In genomic region chr1:118510996-118511395, GRCm38 (mm10) we compare ENCODE assay signal across 22 mouse cellular contexts.
A peak's percentile ranks its signal among the peaks of the same experiment; 100 is the strongest.
DNase-seq lines count a peak whose midpoint lies in the region; ATAC-seq and TF ChIP-seq lines count a peak whose summit lies in the region.
"Had no signal": no experiment of that assay in that cellular context is flagged by ENCODE, and none has a peak within 500 bp of the region (broad histone marks: within the 10 kb centered on the region; RNA-seq: fewer than 3 reads in every experiment).

No protein-coding gene starts in this region.

- no peaks in the 10 kb centered on the region for H3K9me3 ChIP-seq in heart, embryonic 13.5 days
- H3K9me3 ChIP-seq in midbrain, embryonic 14.5 days (ENCODE audit: control insufficient read depth, low read length): no peaks in the 10 kb centered on the region
- H3K9me3 ChIP-seq: embryonic facial prominence, embryonic 15.5 days; neural tube, embryonic 13.5 days had no signal

- H3K4me3 ChIP-seq in heart, adult 2 months: no peak overlapping the region
- H3K4me3 ChIP-seq in heart, embryonic 13.5 days: no peak overlapping the region
- no peak overlapping the region for H3K4me3 ChIP-seq in midbrain, embryonic 14.5 days (replicated peaks; ENCODE audit: low read depth, low read length)
- H3K4me3 ChIP-seq: embryonic facial prominence, embryonic 15.5 days; left cerebral cortex, adult 2 months; myocyte; neural tube, embryonic 13.5 days had no signal

- intact Hi-C loops in heart, postnatal 36 days (cut with DNase I): no loop called here
- intact Hi-C loops in heart, adult 2 months (cut with DNase I): no loop called here
- intact Hi-C loops in heart, postnatal 14 days (cut with DNase I): no loop called here

- 0 out of 2 replicates have a peak, but pooled peaks have one; percentile 17 for TF ChIP-seq POLR2A in heart, adult 2 months (IDR thresholded peaks at IDR 0.05; ENCODE audit: insufficient read depth, low read depth, low read length)

- DNase-seq in heart, adult 11 months: peak; percentile 97
- no peak for DNase-seq in heart, postnatal 36 days
- peak in 1 of 2 experiments; percentile 65 for DNase-seq in heart, adult 2 months
- DNase-seq in heart, postnatal 14 days: peak; percentile 29 to 52
- no peak for DNase-seq in spleen, adult 12 weeks (ENCODE audit: low spot score)
- no peak for DNase-seq in gastrocnemius, postnatal 25 days
- no peak for DNase-seq in midbrain, embryonic 14.5 days
- DNase-seq: cerebellum, adult 9-10 months; forebrain, postnatal 0 days; kidney, adult 2 months; layer of hippocampus, adult 9-11 months; lung, postnatal 4 days; retina, postnatal 1 day; right cerebral cortex, postnatal 25 days; thymus, postnatal 25 days had no signal

- no peaks in the 10 kb centered on the region; the same call in 1 of the 2 replicates for H3K79me2 ChIP-seq in heart, adult 2 months (replicated peaks; ENCODE audit: control insufficient read depth, insufficient read depth, low read length)

- H3K9ac ChIP-seq in heart, adult 2 months (ENCODE audit: low read depth, low read length): no peak overlapping the region
- H3K9ac ChIP-seq in heart, embryonic 13.5 days: no peak overlapping the region
- no peak overlapping the region for H3K9ac ChIP-seq in midbrain, embryonic 14.5 days (replicated peaks; ENCODE audit: low read length)
- H3K9ac ChIP-seq: embryonic facial prominence, embryonic 15.5 days; forebrain, postnatal 0 days; hindbrain, embryonic 14.5 days; neural tube, embryonic 13.5 days had no signal

- no peak for TF ChIP-seq CTCF in heart, adult 2 months (IDR thresholded peaks at IDR 0.05)

- peaks cover 31% of the 10 kb centered on the region for H3K36me3 ChIP-seq in heart, adult 2 months (ENCODE audit: control insufficient read depth, insufficient read depth, low read length)
- H3K36me3 ChIP-seq in heart, embryonic 13.5 days: peaks cover 100% of the 10 kb centered on the region
- H3K36me3 ChIP-seq in midbrain, embryonic 14.5 days (ENCODE audit: control insufficient read depth, insufficient read depth, low read length): peaks cover 99% of the 10 kb centered on the region

- peak; percentile 53; the same call in 1 of the 2 replicates for ATAC-seq in heart, embryonic 13.5 days (ENCODE audit: extremely low read depth, insufficient number of reproducible peaks, low FRiP score, low TSS enrichment)
- no peak for ATAC-seq in midbrain, embryonic 14.5 days (ENCODE audit: low FRiP score, low TSS enrichment)
- ATAC-seq: forebrain, postnatal 0 days had no signal

- H3K27me3 ChIP-seq in heart, adult 2 months (ENCODE audit: control insufficient read depth, insufficient read depth, low read length): no peaks in the 10 kb centered on the region
- H3K27me3 ChIP-seq in heart, embryonic 13.5 days (replicated peaks): no peaks in the 10 kb centered on the region
- no peaks in the 10 kb centered on the region for H3K27me3 ChIP-seq in midbrain, embryonic 14.5 days (ENCODE audit: control insufficient read depth, insufficient read depth, low read length)
- H3K27me3 ChIP-seq: embryonic facial prominence, embryonic 15.5 days; neural tube, embryonic 13.5 days had no signal

- peak; percentile 99 for TF ChIP-seq EP300 in heart, adult 2 months (IDR thresholded peaks at IDR 0.05; ENCODE audit: insufficient read depth, low read depth, low read length)

- peak overlapping the region; percentile 80 for H3K27ac ChIP-seq in heart, adult 2 months
- H3K27ac ChIP-seq in heart, embryonic 13.5 days (replicated peaks): peak overlapping the region; percentile 84
- no peak overlapping the region for H3K27ac ChIP-seq in midbrain, embryonic 14.5 days (replicated peaks; ENCODE audit: low read depth, low read length)
- H3K27ac ChIP-seq: embryonic facial prominence, embryonic 15.5 days; hindbrain, embryonic 14.5 days; kidney, postnatal 0 days; left cerebral cortex, adult 2 months; neural tube, embryonic 13.5 days had no signal

- WGBS in heart, adult 2 months: 60% methylated on average over 3 of the region's 3 CpGs
- WGBS in heart, embryonic 13.5 days: 48% methylated on average over 3 of the region's 3 CpGs
- 96% methylated on average over 3 of the region's 3 CpGs for WGBS in midbrain, embryonic 14.5 days

- H3K4me1 ChIP-seq in heart, adult 2 months (ENCODE audit: control insufficient read depth, insufficient read depth, low read length): peaks cover 2% of the 10 kb centered on the region; the same call in 1 of the 2 replicates
- peaks cover 17% of the 10 kb centered on the region for H3K4me1 ChIP-seq in heart, embryonic 13.5 days
- H3K4me1 ChIP-seq in midbrain, embryonic 14.5 days (ENCODE audit: control insufficient read depth, insufficient read depth, low read length): no peaks in the 10 kb centered on the region
- H3K4me1 ChIP-seq: embryonic facial prominence, embryonic 15.5 days; neural tube, embryonic 13.5 days had no signal

- no peak overlapping the region for H3K4me2 ChIP-seq in heart, embryonic 13.5 days
- H3K4me2 ChIP-seq in midbrain, embryonic 14.5 days (ENCODE audit: low read length): no peak overlapping the region
- H3K4me2 ChIP-seq: embryonic facial prominence, embryonic 15.5 days; hindbrain, embryonic 14.5 days; neural tube, embryonic 13.5 days had no signal

Comparison
In these comparisons a context has a peak if more than half of its experiments do, and no peak if none do; other contexts are left out.
1. DNase-seq: peak in heart, adult 11 months (single experiment) and heart, postnatal 14 days (2 of 2); none in heart, postnatal 36 days (0 of 2), spleen, adult 12 weeks (single experiment), gastrocnemius, postnatal 25 days (single experiment) and midbrain, embryonic 14.5 days (single experiment).